Mouse (Mus musculus): Measurements from ENCODE around the gene Fgf13. TPM values are rescaled to one million over a fixed set of nuclear protein-coding genes. Genes with fewer than 3 reads are reported as not detected.

Fgf13 gene
- total RNA-seq, 1 experiment = 1.3 TPM

DNA sequence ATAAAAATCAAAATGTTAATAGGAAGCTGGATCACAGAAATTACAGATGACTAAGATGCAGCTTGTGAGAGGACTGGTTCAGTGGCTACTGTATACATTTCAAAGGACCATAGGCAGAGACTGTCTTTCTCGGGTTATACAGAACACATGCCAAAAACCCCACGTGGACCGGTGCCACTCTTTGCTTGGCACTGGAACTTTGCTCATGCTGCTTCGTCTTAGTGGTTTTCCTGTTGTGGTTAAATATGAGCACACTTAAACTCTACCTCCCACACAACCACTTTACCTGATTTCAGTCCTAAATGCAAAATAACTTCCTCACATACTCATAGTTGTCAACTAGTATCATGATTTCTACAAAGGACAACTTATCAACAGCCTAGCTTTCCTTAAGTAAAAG is 59.6 kb downstream of the Fgf13 start:
- Histone ChIP-seq H3K27ac (ENCODE audit: insufficient read depth, low read depth, low read length, poor library complexity, severe bottlenecking) (no peak overlapping the region), H3K4me1 (ENCODE audit: control insufficient read depth in 2 of 2, insufficient read depth in 2 of 2, low read length in 2 of 2, poor library complexity in 1 of 2) (no peaks in the 10 kb centered on the region), H3K9me3 (ENCODE audit: control insufficient read depth, insufficient read depth, low read depth, low read length) (no peaks in the 10 kb centered on the region), H3K9ac (ENCODE audit: insufficient read depth, low read depth, low read length, poor library complexity, severe bottlenecking) (no peak overlapping the region), H3K36me3 (ENCODE audit: control insufficient read depth, insufficient read depth, low read length, poor library complexity, severe bottlenecking) (no peaks in the 10 kb centered on the region), H3K4me3 (ENCODE audit: insufficient read depth in 1 of 2, low read depth in 1 of 2, low read length in 2 of 2, poor library complexity in 1 of 2, severe bottlenecking in 1 of 2) (no peak overlapping the region)
- TF ChIP-seq MAFK (IDR thresholded peaks at IDR 0.05; ENCODE audit: insufficient read depth, low read depth, low read length) (no peak), CHD2 (IDR thresholded peaks at IDR 0.05; ENCODE audit: low read depth, low read length) (no peak), HCFC1 (IDR thresholded peaks at IDR 0.05; ENCODE audit: borderline replicate concordance, insufficient read depth, low read length) (no peak), ZC3H11A (IDR thresholded peaks at IDR 0.05; ENCODE audit: borderline replicate concordance, low read depth, low read length) (no peak), ZNF384 (IDR thresholded peaks at IDR 0.05; ENCODE audit: low read depth, low read length) (no peak)
- in situ Hi-C loops (cut with MboI; ENCODE audit: low sequenced_read_pairs in 2 of 2, unreplicated experiment in 2 of 2) = loop anchor here in 1 of 2 experiments (25.0 kb wide), 1 partner anchor 96 kb away; no protein-coding TSS in a partner anchor
- DNase-seq (ENCODE audit: low read depth, low spot score) = no peak

GRCm38 (mm10) chrX:59493388-59493787 is 74.5 kb downstream of the Fgf13 start:
- Histone ChIP-seq H3K4me3 (ENCODE audit: insufficient read depth in 1 of 2, low read depth in 1 of 2, low read length in 2 of 2, poor library complexity in 1 of 2, severe bottlenecking in 1 of 2) (no peak overlapping the region), H3K27ac (ENCODE audit: insufficient read depth, low read depth, low read length, poor library complexity, severe bottlenecking) (no peak overlapping the region), H3K9ac (ENCODE audit: insufficient read depth, low read depth, low read length, poor library complexity, severe bottlenecking) (no peak overlapping the region), H3K36me3 (ENCODE audit: control insufficient read depth, insufficient read depth, low read length, poor library complexity, severe bottlenecking) (no peaks in the 10 kb centered on the region), H3K4me1 (ENCODE audit: control insufficient read depth in 2 of 2, insufficient read depth in 2 of 2, low read length in 2 of 2, poor library complexity in 1 of 2) (no peaks in the 10 kb centered on the region), H3K9me3 (ENCODE audit: control insufficient read depth, insufficient read depth, low read depth, low read length) (no peaks in the 10 kb centered on the region)
- in situ Hi-C loops (cut with MboI; ENCODE audit: low sequenced_read_pairs in 2 of 2, unreplicated experiment in 2 of 2) = no loop called here
- peak; percentile 54 for DNase-seq (ENCODE audit: low read depth, low spot score)
- TF ChIP-seq CHD2 (IDR thresholded peaks at IDR 0.05; ENCODE audit: low read depth, low read length) (0 out of 2 replicates have a peak, but pooled peaks have one; percentile 6), HCFC1 (IDR thresholded peaks at IDR 0.05; ENCODE audit: borderline replicate concordance, insufficient read depth, low read length) (no peak)

GRCm38 (mm10) chrX:59485426-59485825 is 82.4 kb downstream of the Fgf13 start:
- DNase-seq (ENCODE audit: low read depth, low spot score) = no peak
- Histone ChIP-seq H3K27ac (ENCODE audit: insufficient read depth, low read depth, low read length, poor library complexity, severe bottlenecking) (no peak overlapping the region), H3K4me3 (ENCODE audit: insufficient read depth in 1 of 2, low read depth in 1 of 2, low read length in 2 of 2, poor library complexity in 1 of 2, severe bottlenecking in 1 of 2) (no peak overlapping the region), H3K9me3 (ENCODE audit: control insufficient read depth, insufficient read depth, low read depth, low read length) (no peaks in the 10 kb centered on the region), H3K9ac (ENCODE audit: insufficient read depth, low read depth, low read length, poor library complexity, severe bottlenecking) (no peak overlapping the region), H3K4me1 (ENCODE audit: control insufficient read depth in 2 of 2, insufficient read depth in 2 of 2, low read length in 2 of 2, poor library complexity in 1 of 2) (no peaks in the 10 kb centered on the region), H3K36me3 (ENCODE audit: control insufficient read depth, insufficient read depth, low read length, poor library complexity, severe bottlenecking) (no peaks in the 10 kb centered on the region)
- TF ChIP-seq HCFC1 (IDR thresholded peaks at IDR 0.05; ENCODE audit: borderline replicate concordance, insufficient read depth, low read length) (no peak), ZNF384 (IDR thresholded peaks at IDR 0.05; ENCODE audit: low read depth, low read length) (no peak), MAFK (IDR thresholded peaks at IDR 0.05; ENCODE audit: insufficient read depth, low read depth, low read length) (no peak), ZC3H11A (IDR thresholded peaks at IDR 0.05; ENCODE audit: borderline replicate concordance, low read depth, low read length) (no peak), CHD2 (IDR thresholded peaks at IDR 0.05; ENCODE audit: low read depth, low read length) (no peak)
- in situ Hi-C loops (cut with MboI; ENCODE audit: low sequenced_read_pairs in 2 of 2, unreplicated experiment in 2 of 2) = no loop called here

GRCm38 (mm10) chrX:59402596-59403285 is 165.1 kb downstream of the Fgf13 start:
- DNase-seq (ENCODE audit: low read depth, low spot score) = no peak
- Histone ChIP-seq H3K27ac (ENCODE audit: insufficient read depth, low read depth, low read length, poor library complexity, severe bottlenecking) (no peak overlapping the region), H3K4me1 (ENCODE audit: control insufficient read depth in 2 of 2, insufficient read depth in 2 of 2, low read length in 2 of 2, poor library complexity in 1 of 2) (no peaks in the 10 kb centered on the region), H3K9ac (ENCODE audit: insufficient read depth, low read depth, low read length, poor library complexity, severe bottlenecking) (no peak overlapping the region), H3K9me3 (ENCODE audit: control insufficient read depth, insufficient read depth, low read depth, low read length) (no peaks in the 10 kb centered on the region), H3K36me3 (ENCODE audit: control insufficient read depth, insufficient read depth, low read length, poor library complexity, severe bottlenecking) (no peaks in the 10 kb centered on the region), H3K4me3 (ENCODE audit: insufficient read depth in 1 of 2, low read depth in 1 of 2, low read length in 2 of 2, poor library complexity in 1 of 2, severe bottlenecking in 1 of 2) (no peak overlapping the region)
- in situ Hi-C loops (cut with MboI; ENCODE audit: low sequenced_read_pairs in 2 of 2, unreplicated experiment in 2 of 2) = loop anchor here in 1 of 2 experiments (25.0 kb wide), 1 partner anchor 110 kb away; no protein-coding TSS in a partner anchor
- TF ChIP-seq ZNF384 (IDR thresholded peaks at IDR 0.05; ENCODE audit: low read depth, low read length) = no peak
- TF ChIP-seq HCFC1 (IDR thresholded peaks at IDR 0.05; ENCODE audit: borderline replicate concordance, insufficient read depth, low read length) = no peak
- no peak for TF ChIP-seq CHD2 (IDR thresholded peaks at IDR 0.05; ENCODE audit: low read depth, low read length)
